Mouse (Mus musculus) embryonic fibroblast, embryonic 13.5 days (primary cell): ENCODE data around the gene Tenm4. TPM values are rescaled to one million over a fixed set of nuclear protein-coding genes. Genes with fewer than 3 reads are reported as not detected.

Experiments
- H3K27ac ChIP-seq: 2 replicates; pipeline ENCODE4 v1.5.1; 2012; ENCODE audit warnings: low read length, control low read depth, inconsistent platforms; ENCODE audit not compliant: insufficient read depth
- H3K4me1 ChIP-seq: 2 replicates; pipeline ENCODE4 v1.6.1; 2011; ENCODE audit warnings: low read length; ENCODE audit not compliant: control insufficient read depth, insufficient read depth
- H3K4me3 ChIP-seq: 2 replicates; pipeline ENCODE4 v1.5.1; 2011; ENCODE audit warnings: mild to moderate bottlenecking, control low read depth, low read length; ENCODE audit not compliant: insufficient read depth
- CTCF ChIP-seq: IDR thresholded peaks from 2 replicates; pipeline ENCODE4 v1.5.1; 2011; ENCODE audit warnings: mild to moderate bottlenecking, control low read depth, low read length, moderate library complexity, borderline replicate concordance; ENCODE audit not compliant: insufficient read depth
- POLR2A ChIP-seq: IDR thresholded peaks from 2 replicates; pipeline ENCODE4 v1.6.1; 2011; ENCODE audit warnings: low read depth, mild to moderate bottlenecking, control low read depth, low read length, moderate library complexity
- polyA plus RNA-seq: library from polyadenylated mRNA; stranded (reverse); fragments of >200 nt; gene quantifications from 2 replicates; pipeline ENCODE4 v1.2.4, GENCODE M21; 2011; ENCODE audit warnings: low read depth; ENCODE audit not compliant: missing spikeins, insufficient read length

Tenm4 gene
- polyA plus RNA-seq, 1 experiment, result 17.3 TPM

DNA sequence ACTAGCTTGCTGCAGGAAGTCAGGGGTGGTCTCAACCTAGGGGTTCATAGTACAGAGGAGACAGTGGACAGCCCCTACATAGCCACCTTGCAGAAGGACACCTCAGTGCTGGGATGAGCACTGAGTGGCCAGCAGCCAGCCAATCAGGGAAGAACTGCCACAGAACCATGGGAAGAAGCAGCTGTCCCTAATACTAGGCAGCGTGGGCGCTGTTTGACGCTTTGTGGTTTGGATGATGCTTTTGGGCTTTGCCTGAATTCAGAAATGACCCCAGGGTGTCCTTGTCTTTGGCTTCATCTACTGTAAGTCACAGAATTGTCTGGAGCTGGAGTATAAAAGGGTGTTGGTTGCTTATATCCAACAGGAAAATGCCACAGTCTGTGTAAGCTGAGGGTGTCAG, 397.0 kb downstream of the Tenm4 start:
- peaks cover 2% of the 10 kb centered on the region for H3K4me1 ChIP-seq
- H3K27ac ChIP-seq, result no peak overlapping the region
- H3K4me3 ChIP-seq, result no peak overlapping the region
- TF ChIP-seq POLR2A (no peak), CTCF (no peak)

DNA sequence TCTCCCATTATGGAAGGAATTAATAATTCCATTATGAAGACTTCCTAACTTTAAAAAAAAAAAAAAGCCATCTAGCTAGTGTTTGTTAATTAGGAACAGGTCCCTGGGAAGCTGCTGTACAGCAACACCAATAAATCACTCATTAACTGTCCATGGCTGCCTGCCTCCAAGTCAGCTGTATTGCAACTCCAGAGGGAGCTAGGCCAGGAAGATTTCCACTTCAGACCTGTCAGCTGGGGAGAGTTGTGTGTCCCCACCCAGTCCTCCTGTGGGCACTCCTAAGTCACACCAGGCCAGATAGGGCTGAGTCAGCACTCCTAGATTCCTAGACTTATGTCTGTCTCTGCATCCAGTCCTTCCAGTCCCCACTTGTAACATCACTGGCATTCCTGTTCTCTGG, 399.9 kb downstream of the Tenm4 start:
- TF ChIP-seq CTCF, result no peak
- TF ChIP-seq POLR2A, result no peak
- H3K4me3 ChIP-seq, result no peak overlapping the region
- H3K27ac ChIP-seq, result no peak overlapping the region
- H3K4me1 ChIP-seq, result peaks cover 10% of the 10 kb centered on the region

GRCm38 (mm10) chr7:96572995-96573394, 401.9 kb downstream of the Tenm4 start:
- Histone ChIP-seq H3K4me1 (peaks cover 10% of the 10 kb centered on the region), H3K4me3 (no peak overlapping the region), H3K27ac (no peak overlapping the region)
- TF ChIP-seq POLR2A (no peak), CTCF (no peak)

DNA sequence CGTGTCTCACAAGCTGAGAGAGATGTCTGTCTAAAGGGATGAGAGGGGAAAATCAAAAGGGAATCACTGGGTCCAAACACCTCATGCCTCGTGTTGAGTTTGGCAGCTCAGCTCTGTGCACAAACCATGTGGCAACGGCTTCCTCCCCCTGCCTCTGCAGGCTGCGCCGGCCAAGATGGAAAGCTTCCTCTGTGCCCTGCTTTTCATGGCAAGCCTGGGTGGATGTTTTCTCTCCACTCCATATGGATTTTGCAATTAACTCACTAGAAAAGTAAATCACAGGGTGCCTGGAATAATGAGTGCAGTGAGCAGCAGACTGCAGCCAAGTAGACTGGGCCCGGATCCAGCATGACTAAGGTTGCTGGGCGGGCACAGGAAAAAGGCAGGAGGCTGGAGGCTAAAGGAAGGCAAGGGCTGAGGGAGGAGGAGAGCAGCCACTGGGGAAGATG, 404.2 kb downstream of the Tenm4 start:
- no peak for TF ChIP-seq CTCF
- TF ChIP-seq POLR2A, result no peak
- H3K27ac ChIP-seq, result peak overlapping the region; percentile 41
- peaks cover 10% of the 10 kb centered on the region for H3K4me1 ChIP-seq
- H3K4me3 ChIP-seq, result no peak overlapping the region

- no peak overlapping the region for H3K27ac ChIP-seq
- no peak overlapping the region for H3K4me3 ChIP-seq
- H3K4me1 ChIP-seq, result no peaks in the 10 kb centered on the region
- TF ChIP-seq POLR2A, result no peak
- no peak for TF ChIP-seq CTCF
Measured at GRCm38 (mm10) chr7:96582752-96583151, 411.7 kb downstream of the Tenm4 start.

GRCm38 (mm10) chr7:96587403-96587802, 416.4 kb downstream of the Tenm4 start:
- H3K27ac ChIP-seq, result no peak overlapping the region
- no peaks in the 10 kb centered on the region for H3K4me1 ChIP-seq
- TF ChIP-seq CTCF (no peak), POLR2A (no peak)
- no peak overlapping the region for H3K4me3 ChIP-seq

GRCm38 (mm10) chr7:96588567-96588966, 417.5 kb downstream of the Tenm4 start:
- Histone ChIP-seq H3K4me3 (no peak overlapping the region), H3K4me1 (no peaks in the 10 kb centered on the region), H3K27ac (no peak overlapping the region)
- TF ChIP-seq CTCF, result no peak
- no peak for TF ChIP-seq POLR2A

- H3K4me1 ChIP-seq, result no peaks in the 10 kb centered on the region
- H3K4me3 ChIP-seq, result no peak overlapping the region
- H3K27ac ChIP-seq, result no peak overlapping the region
- TF ChIP-seq CTCF, result no peak
- TF ChIP-seq POLR2A, result no peak
Measured at GRCm38 (mm10) chr7:96595535-96596295, 424.7 kb downstream of the Tenm4 start.

GRCm38 (mm10) chr7:96596402-96597195, 425.6 kb downstream of the Tenm4 start:
- Histone ChIP-seq H3K27ac (no peak overlapping the region), H3K4me3 (no peak overlapping the region), H3K4me1 (no peaks in the 10 kb centered on the region)
- TF ChIP-seq CTCF, result no peak
- no peak for TF ChIP-seq POLR2A

- no peak overlapping the region for H3K27ac ChIP-seq
- TF ChIP-seq POLR2A (no peak), CTCF (no peak)
- no peak overlapping the region for H3K4me3 ChIP-seq
- H3K4me1 ChIP-seq, result no peaks in the 10 kb centered on the region
Measured at GRCm38 (mm10) chr7:96597871-96598270, 426.8 kb downstream of the Tenm4 start.
